Comparison of ENCODE assay signal across 26 mouse cellular contexts in the genomic region with DNA sequence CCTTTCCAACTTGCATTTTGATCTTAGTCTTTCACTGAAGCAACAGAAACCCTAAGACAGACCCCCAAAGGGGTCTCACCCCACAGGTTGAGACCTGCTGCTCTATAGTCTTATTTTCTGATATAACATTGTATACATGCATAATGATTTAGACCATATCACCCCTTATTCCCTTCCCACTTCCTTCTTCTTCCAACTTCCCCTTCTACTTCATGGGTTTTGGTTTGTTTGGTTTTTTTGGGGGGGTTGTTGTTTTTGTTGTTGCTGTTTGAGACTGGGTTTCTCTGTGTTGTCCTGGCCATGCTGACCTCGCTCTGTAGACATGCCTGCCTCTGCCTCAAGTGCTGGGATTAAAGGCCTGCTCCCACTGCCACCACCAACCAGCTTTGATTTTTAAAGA. TPM values are rescaled to one million over a fixed set of nuclear protein-coding genes. Genes with fewer than 3 reads are reported as not detected.
DNase-seq lines count a peak whose midpoint lies in the region; ATAC-seq and TF ChIP-seq lines count a peak whose summit lies in the region.
"Had no signal": no experiment of that assay in that cellular context is flagged by ENCODE, and none has a peak within 500 bp of the region (broad histone marks: within the 10 kb centered on the region; RNA-seq: fewer than 3 reads in every experiment).

No protein-coding gene starts in this region.

- ATAC-seq in midbrain, embryonic 11.5 days (ENCODE audit: low FRiP score): no peak
- no peak for ATAC-seq in midbrain, postnatal 0 days (ENCODE audit: low FRiP score)
- ATAC-seq in common myeloid progenitor, adult 5-6 weeks (replicated peaks; ENCODE audit: low read depth, poor library complexity, severe bottlenecking): 0 out of 2 replicates have a peak, but pooled peaks have one; percentile 5
- ATAC-seq in heart, embryonic 12.5 days (ENCODE audit: insufficient number of reproducible peaks, low FRiP score): no peak
- ATAC-seq in liver, embryonic 11.5 days (replicated peaks; ENCODE audit: low FRiP score): no peak
- ATAC-seq: forebrain, embryonic 14.5 days; forebrain, embryonic 16.5 days had no signal

- 91% methylated on average over 1 of the region's 1 CpGs for WGBS in midbrain, embryonic 11.5 days
- 96% methylated on average over 1 of the region's 1 CpGs for WGBS in midbrain, postnatal 0 days
- 77% methylated on average over 1 of the region's 1 CpGs for WGBS in macrophage (ENCODE audit: missing documents)
- WGBS in heart, embryonic 12.5 days: 86% methylated on average over 1 of the region's 1 CpGs
- WGBS in liver, embryonic 11.5 days: 84% methylated on average over 1 of the region's 1 CpGs

- no peak overlapping the region for H3K27ac ChIP-seq in midbrain, embryonic 11.5 days (ENCODE audit: low read depth, low read length)
- H3K27ac ChIP-seq in midbrain, postnatal 0 days (ENCODE audit: low read depth, low read length): no peak overlapping the region
- H3K27ac ChIP-seq in macrophage: peak overlapping the region; percentile 54
- no peak overlapping the region for H3K27ac ChIP-seq in heart, embryonic 12.5 days (ENCODE audit: poor library complexity, severe bottlenecking)
- no peak overlapping the region for H3K27ac ChIP-seq in liver, embryonic 11.5 days (ENCODE audit: low read depth, low read length)
- H3K27ac ChIP-seq: embryonic facial prominence, embryonic 13.5 days; embryonic facial prominence, embryonic 15.5 days; forebrain, embryonic 10.5 days; forebrain, embryonic 12.5 days had no signal

- H3K4me2 ChIP-seq in midbrain, embryonic 11.5 days: no peak overlapping the region
- no peak overlapping the region for H3K4me2 ChIP-seq in midbrain, postnatal 0 days (ENCODE audit: low read depth, low read length, poor library complexity, severe bottlenecking)
- no peak overlapping the region for H3K4me2 ChIP-seq in heart, embryonic 12.5 days
- no peak overlapping the region for H3K4me2 ChIP-seq in liver, embryonic 11.5 days
- H3K4me2 ChIP-seq: embryonic facial prominence, embryonic 13.5 days; embryonic facial prominence, embryonic 15.5 days; forebrain, embryonic 12.5 days had no signal

- TF ChIP-seq CTCF in midbrain, postnatal 0 days (IDR thresholded peaks at IDR 0.05): no peak

- peak; percentile 23 for DNase-seq in midbrain, embryonic 11.5 days (ENCODE audit: low spot score, missing footprints)
- DNase-seq in midbrain, postnatal 0 days (ENCODE audit: low spot score): no peak
- DNase-seq in urinary bladder, postnatal 10 days (ENCODE audit: low spot score): no peak
- DNase-seq in liver, embryonic 11.5 days (ENCODE audit: low spot score): no peak
- DNase-seq: adrenal gland, adult 2 months; adrenal gland, postnatal 14 days; adrenal gland, postnatal 36 days; B cell, adult 2 months; cerebellum, adult 11 months; cerebellum, adult 2 months; cerebellum, adult 9-10 months; cerebellum, postnatal 10 days; cerebellum, postnatal 25 days; embryo, embryonic 11 days had no signal

- no peaks in the 10 kb centered on the region for H3K27me3 ChIP-seq in midbrain, embryonic 11.5 days (ENCODE audit: control insufficient read depth, insufficient read depth, low read length)
- no peaks in the 10 kb centered on the region for H3K27me3 ChIP-seq in midbrain, postnatal 0 days (ENCODE audit: insufficient read depth, low read length)
- no peaks in the 10 kb centered on the region for H3K27me3 ChIP-seq in heart, embryonic 12.5 days (replicated peaks)
- H3K27me3 ChIP-seq in liver, embryonic 11.5 days (replicated peaks; ENCODE audit: control insufficient read depth, insufficient read depth, low read length): no peaks in the 10 kb centered on the region
- H3K27me3 ChIP-seq: CH12.LX; embryonic facial prominence, embryonic 13.5 days; embryonic facial prominence, embryonic 15.5 days; forebrain, embryonic 12.5 days had no signal

- no peaks in the 10 kb centered on the region for H3K36me3 ChIP-seq in midbrain, embryonic 11.5 days (ENCODE audit: control insufficient read depth, insufficient read depth, low read length)
- peaks cover 13% of the 10 kb centered on the region for H3K36me3 ChIP-seq in midbrain, postnatal 0 days (ENCODE audit: insufficient read depth, low read length)
- H3K36me3 ChIP-seq in macrophage (ENCODE audit: inconsistent target): peaks cover 11% of the 10 kb centered on the region
- peaks cover 51% of the 10 kb centered on the region for H3K36me3 ChIP-seq in heart, embryonic 12.5 days
- H3K36me3 ChIP-seq in liver, embryonic 11.5 days (ENCODE audit: control insufficient read depth, insufficient read depth, low read length): peaks cover 2% of the 10 kb centered on the region; the same call in 1 of the 2 replicates

- no peak overlapping the region for H3K4me3 ChIP-seq in midbrain, embryonic 11.5 days (ENCODE audit: low read depth, low read length)
- H3K4me3 ChIP-seq in midbrain, postnatal 0 days (ENCODE audit: low read depth, low read length): no peak overlapping the region
- no peak overlapping the region for H3K4me3 ChIP-seq in macrophage (ENCODE audit: inconsistent target)
- H3K4me3 ChIP-seq in heart, embryonic 12.5 days: no peak overlapping the region
- H3K4me3 ChIP-seq in liver, embryonic 11.5 days (ENCODE audit: low read depth, low read length): no peak overlapping the region
- H3K4me3 ChIP-seq: embryonic facial prominence, embryonic 13.5 days; embryonic facial prominence, embryonic 15.5 days; erythroblast, embryonic 14.5 days; forebrain, embryonic 10.5 days; forebrain, embryonic 12.5 days had no signal

- H3K9me3 ChIP-seq in midbrain, embryonic 11.5 days (ENCODE audit: control insufficient read depth, low read length): no peaks in the 10 kb centered on the region
- H3K9me3 ChIP-seq in midbrain, postnatal 0 days (ENCODE audit: low read length): no peaks in the 10 kb centered on the region
- H3K9me3 ChIP-seq in heart, embryonic 12.5 days (replicated peaks): 0 out of 2 replicates have a peak, but pooled peaks cover 3% of the 10 kb centered on the region
- no peaks in the 10 kb centered on the region for H3K9me3 ChIP-seq in liver, embryonic 11.5 days (ENCODE audit: control insufficient read depth, low read length)
- H3K9me3 ChIP-seq: embryonic facial prominence, embryonic 13.5 days; embryonic facial prominence, embryonic 15.5 days; forebrain, embryonic 10.5 days; forebrain, embryonic 12.5 days; G1E had no signal

- H3K9ac ChIP-seq in midbrain, embryonic 11.5 days (ENCODE audit: low read length): no peak overlapping the region
- H3K9ac ChIP-seq in midbrain, postnatal 0 days (replicated peaks; ENCODE audit: low read length, poor library complexity, severe bottlenecking): no peak overlapping the region
- no peak overlapping the region for H3K9ac ChIP-seq in heart, embryonic 12.5 days
- no peak overlapping the region for H3K9ac ChIP-seq in liver, embryonic 11.5 days (ENCODE audit: low read depth, low read length)
- H3K9ac ChIP-seq: embryonic facial prominence, embryonic 13.5 days; embryonic facial prominence, embryonic 15.5 days; forebrain, embryonic 12.5 days had no signal

- no peaks in the 10 kb centered on the region for H3K4me1 ChIP-seq in midbrain, embryonic 11.5 days (ENCODE audit: control insufficient read depth, insufficient read depth, low read length)
- H3K4me1 ChIP-seq in midbrain, postnatal 0 days (ENCODE audit: insufficient read depth, low read length): no peaks in the 10 kb centered on the region
- no peaks in the 10 kb centered on the region for H3K4me1 ChIP-seq in heart, embryonic 12.5 days (replicated peaks)
- H3K4me1 ChIP-seq in liver, embryonic 11.5 days (replicated peaks; ENCODE audit: control insufficient read depth, insufficient read depth, low read length): no peaks in the 10 kb centered on the region
- H3K4me1 ChIP-seq: embryonic facial prominence, embryonic 13.5 days; embryonic facial prominence, embryonic 15.5 days; forebrain, embryonic 10.5 days; forebrain, embryonic 12.5 days had no signal

- peaks cover 10% of the 10 kb centered on the region; the same call in 1 of the 2 replicates for H3K79me2 ChIP-seq in macrophage (ENCODE audit: inconsistent target)

RNA-seq across cellular contexts. Expression of a gene that starts 15.7 kb away (rescaled TPM):
- 32.0 and 32.8 TPM in 2 replicates for polyA plus RNA-seq in midbrain, embryonic 11.5 days (2014; fragmentation: Nextera tagmentation; extraction: Ambion mirVana)
- total RNA-seq in midbrain, postnatal 0 days (2014; rRNA removed): 151 and 154 TPM in 2 replicates
- polyA plus RNA-seq in midbrain, postnatal 0 days (2015; fragmentation: Nextera tagmentation; extraction: Ambion mirVana): 35.5 and 38.2 TPM in 2 replicates
- total RNA-seq in common myeloid progenitor, adult 5-6 weeks (2017): 20.1 and 23.2 TPM in 2 replicates
- 10 to 100 TPM in 24 of 26 experiments, 1 to 10 TPM in 2; 8.6 to 82.4 (median 40.6) TPM for total RNA-seq in macrophage (2018; cell fraction: chromatin; rRNA removed)
- 10 to 100 TPM; 19.0 to 49.6 (median 27.7) TPM for total RNA-seq in macrophage (2018; cell fraction: cytosol; rRNA removed)
- 10 to 100 TPM; 12.4 to 73.6 (median 27.6) TPM for total RNA-seq in macrophage (2018; cell fraction: nucleus; rRNA removed)
- polyA plus RNA-seq in macrophage (2018): 30.1 to 30.5 TPM (median 30.3 TPM) in 3 replicates
- polyA plus RNA-seq in heart, embryonic 12.5 days (2016; fragmentation: Nextera tagmentation; extraction: Ambion mirVana): 17.0 and 18.8 TPM in 2 replicates
- polyA plus RNA-seq in liver, embryonic 11.5 days (2014; fragmentation: Nextera tagmentation; extraction: Ambion mirVana): 6.9 and 8.4 TPM in 2 replicates
